Mouse (Mus musculus) liver, embryonic 11.5 days (tissue): ENCODE measurements at regions not wholly inside any gene's neighbourhood (a gene's known extent, or its start where the extent isn't known, plus 50 kb on each side); places are given as distances from the start of the nearest gene placed in this dataset.

ENCODE experiments used
- ATAC-seq: fragments of 200-750 bp; cut with Nextera tagmentation; replicated peaks from 2 replicates; pipeline ENCODE4 v1.8.0; 2017; ENCODE audit warnings: moderate number of reproducible peaks, mild to moderate bottlenecking, moderate TSS enrichment, moderate library complexity; ENCODE audit not compliant: low FRiP score
- DNase-seq: peaks from one replicate; pipeline ENCODE4 v3.0.0-alpha.2; 2017; ENCODE audit warnings: low spot score
- H3K27ac ChIP-seq: fragments of 300-500 bp; sonication (generic); 2 replicates; pipeline ENCODE4 v1.5.1; 2014; ENCODE audit warnings: mild to moderate bottlenecking, low read depth, low read length, control low read depth
- H3K27me3 ChIP-seq: fragments of 300-500 bp; sonication (generic); replicated peaks from 2 replicates; pipeline ENCODE4 v1.6.1; 2014; ENCODE audit warnings: low read length, mixed read lengths; ENCODE audit not compliant: control insufficient read depth, insufficient read depth
- H3K36me3 ChIP-seq: fragments of 300-500 bp; sonication (generic); 2 replicates; pipeline ENCODE4 v1.6.1; 2014; ENCODE audit warnings: mild to moderate bottlenecking, low read length, moderate library complexity, mixed read lengths; ENCODE audit not compliant: control insufficient read depth, insufficient read depth
- H3K4me1 ChIP-seq: fragments of 300-500 bp; sonication (generic); replicated peaks from 2 replicates; pipeline ENCODE4 v1.6.1; 2014; ENCODE audit warnings: low read length, mixed read lengths; ENCODE audit not compliant: control insufficient read depth, insufficient read depth
- H3K4me2 ChIP-seq: fragments of 300-500 bp; sonication (generic); 2 replicates; pipeline ENCODE4 v1.6.1; 2014; ENCODE audit warnings: mild to moderate bottlenecking, control low read depth, moderate library complexity
- H3K4me3 ChIP-seq: fragments of 300-500 bp; sonication (generic); 2 replicates; pipeline ENCODE4 v1.5.1; 2014; ENCODE audit warnings: low read depth, low read length, control low read depth
- H3K9ac ChIP-seq: fragments of 300-500 bp; sonication (generic); 2 replicates; pipeline ENCODE4 v1.6.1; 2014; ENCODE audit warnings: low read depth, low read length, control low read depth
- H3K9me3 ChIP-seq: fragments of 300-500 bp; sonication (generic); 2 replicates; pipeline ENCODE4 v1.6.1; 2016; ENCODE audit warnings: low read length, inconsistent platforms, mixed read lengths; ENCODE audit not compliant: control insufficient read depth
- WGBS: fragments of 180-500 bp; shearing (Covaris S2); extraction: QIAGEN DNeasy Blood & Tissue Kit; methylation state at CpG from one replicate; pipeline ENCODE4 v1.1.7; 2014; 5-methylcytosine and 5-hydroxymethylcytosine counted together

GRCm38 (mm10) chr10:111723885-111724284 is 217.8 kb downstream of the Phlda1 start:
- 75% methylated on average over 2 of the region's 2 CpGs for WGBS
- no peaks in the 10 kb centered on the region for H3K4me1 ChIP-seq
- H3K4me2 ChIP-seq, result no peak overlapping the region
- H3K9me3 ChIP-seq, result no peaks in the 10 kb centered on the region
- H3K4me3 ChIP-seq, result no peak overlapping the region
- no peak overlapping the region for H3K9ac ChIP-seq
- DNase-seq (no peak), ATAC-seq (no peak)
- H3K36me3 ChIP-seq, result no peaks in the 10 kb centered on the region
- H3K27ac ChIP-seq, result no peak overlapping the region
- H3K27me3 ChIP-seq, result no peaks in the 10 kb centered on the region

- no peak overlapping the region for H3K4me2 ChIP-seq
- no peak overlapping the region for H3K27ac ChIP-seq
- H3K27me3 ChIP-seq, result no peaks in the 10 kb centered on the region
- DNase-seq (no peak), ATAC-seq (no peak)
- H3K9me3 ChIP-seq, result no peaks in the 10 kb centered on the region
- H3K4me3 ChIP-seq, result no peak overlapping the region
- no peaks in the 10 kb centered on the region for H3K4me1 ChIP-seq
- 63% methylated on average over 7 of the region's 7 CpGs for WGBS
- no peaks in the 10 kb centered on the region for H3K36me3 ChIP-seq
- H3K9ac ChIP-seq, result no peak overlapping the region
Observed at GRCm38 (mm10) chr10:111724574-111725414, 218.7 kb downstream of the Phlda1 start.

- ATAC-seq (no peak), DNase-seq (no peak)
- H3K36me3 ChIP-seq, result no peaks in the 10 kb centered on the region
- H3K4me2 ChIP-seq, result no peak overlapping the region
- H3K27me3 ChIP-seq, result no peaks in the 10 kb centered on the region
- H3K9ac ChIP-seq, result no peak overlapping the region
- no peaks in the 10 kb centered on the region for H3K4me1 ChIP-seq
- H3K4me3 ChIP-seq, result no peak overlapping the region
- 72% methylated on average over 3 of the region's 3 CpGs for WGBS
- no peaks in the 10 kb centered on the region for H3K9me3 ChIP-seq
- H3K27ac ChIP-seq, result no peak overlapping the region
Observed at GRCm38 (mm10) chr10:111736026-111736425, 229.9 kb downstream of the Phlda1 start.

GRCm38 (mm10) chr10:111739471-111740138 is 232.9 kb upstream of the Krr1 start:
- Histone ChIP-seq H3K9ac (no peak overlapping the region), H3K27me3 (no peaks in the 10 kb centered on the region), H3K4me3 (no peak overlapping the region), H3K9me3 (no peaks in the 10 kb centered on the region), H3K4me2 (no peak overlapping the region), H3K27ac (no peak overlapping the region), H3K4me1 (no peaks in the 10 kb centered on the region; the same call in 1 of the 2 replicates), H3K36me3 (no peaks in the 10 kb centered on the region)
- ATAC-seq (no peak), DNase-seq (no peak)
- 47% methylated on average over 5 of the region's 5 CpGs for WGBS

- no peaks in the 10 kb centered on the region; the same call in 1 of the 2 replicates for H3K4me1 ChIP-seq
- H3K27ac ChIP-seq, result no peak overlapping the region
- no peaks in the 10 kb centered on the region for H3K9me3 ChIP-seq
- no peak overlapping the region for H3K4me3 ChIP-seq
- DNase-seq, result no peak
- ATAC-seq, result no peak
- 56% methylated on average over 9 of the region's 9 CpGs for WGBS
- no peak overlapping the region for H3K4me2 ChIP-seq
- no peaks in the 10 kb centered on the region for H3K27me3 ChIP-seq
- H3K9ac ChIP-seq, result no peak overlapping the region
- H3K36me3 ChIP-seq, result no peaks in the 10 kb centered on the region
Observed at GRCm38 (mm10) chr10:111740586-111741265, 231.7 kb upstream of the Krr1 start.

GRCm38 (mm10) chr10:111741301-111741945 is 231.0 kb upstream of the Krr1 start:
- Histone ChIP-seq H3K27ac (no peak overlapping the region), H3K4me2 (no peak overlapping the region), H3K27me3 (no peaks in the 10 kb centered on the region), H3K4me3 (no peak overlapping the region), H3K9me3 (no peaks in the 10 kb centered on the region), H3K36me3 (no peaks in the 10 kb centered on the region), H3K4me1 (no peaks in the 10 kb centered on the region; the same call in 1 of the 2 replicates), H3K9ac (no peak overlapping the region)
- DNase-seq (no peak), ATAC-seq (no peak)
- 78% methylated on average over 5 of the region's 5 CpGs for WGBS

GRCm38 (mm10) chr10:111743291-111743690 is 229.2 kb upstream of the Krr1 start:
- H3K4me1 ChIP-seq, result no peaks in the 10 kb centered on the region; the same call in 1 of the 2 replicates

GRCm38 (mm10) chr10:111745116-111745515 is 227.3 kb upstream of the Krr1 start:
- no peaks in the 10 kb centered on the region for H3K36me3 ChIP-seq
- no peak overlapping the region for H3K4me3 ChIP-seq
- DNase-seq (no peak), ATAC-seq (no peak)
- H3K27ac ChIP-seq, result no peak overlapping the region
- H3K9me3 ChIP-seq, result no peaks in the 10 kb centered on the region
- H3K4me1 ChIP-seq, result no peaks in the 10 kb centered on the region; the same call in 1 of the 2 replicates
- no peak overlapping the region for H3K9ac ChIP-seq
- no peaks in the 10 kb centered on the region for H3K27me3 ChIP-seq
- H3K4me2 ChIP-seq, result no peak overlapping the region
- 90% methylated on average over 3 of the region's 3 CpGs for WGBS

More at GRCm38 (mm10) chr10:111743291-111743690, 229.2 kb upstream of the Krr1 start:
- Histone ChIP-seq H3K27me3 (no peaks in the 10 kb centered on the region), H3K9me3 (no peaks in the 10 kb centered on the region), H3K9ac (no peak overlapping the region), H3K36me3 (no peaks in the 10 kb centered on the region), H3K4me3 (no peak overlapping the region), H3K27ac (no peak overlapping the region), H3K4me2 (no peak overlapping the region)
- ATAC-seq, result no peak
- DNase-seq, result no peak
- 86% methylated on average over 9 of the region's 9 CpGs for WGBS
